Mouse (Mus musculus) mature B cell (primary cell): ENCODE measurements around the gene Tpo.

Source experiments
- in situ Hi-C: fragments of 300-500 bp; cut with MboI; formaldehyde crosslinking; loops from 2 replicates; pipeline ENCODE4 v1.14.3; 2019

The Tpo gene

DNA sequence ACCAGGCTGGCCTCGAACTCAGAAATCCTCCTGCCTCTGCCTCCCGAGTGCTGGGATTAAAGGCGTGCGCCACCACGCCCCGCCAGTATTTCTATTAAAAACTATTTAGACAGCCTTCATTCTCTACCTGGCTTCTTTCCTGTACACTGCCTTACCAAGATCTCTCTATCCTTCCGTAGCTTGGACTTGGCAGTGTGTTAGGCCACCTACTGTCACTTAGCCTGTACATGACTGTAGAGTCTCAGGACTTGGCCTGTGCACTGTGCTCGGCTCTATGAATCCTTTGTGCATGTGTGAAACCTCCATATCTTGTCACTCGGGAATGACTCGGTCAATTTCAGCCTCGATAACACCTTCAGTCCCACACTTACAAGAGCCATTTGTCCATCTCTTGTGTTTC, 55.4 kb downstream of the Tpo start:
- in situ Hi-C loops = no loop called here

GRCm38 (mm10) chr12:30076316-30076715, 56.1 kb downstream of the Tpo start:
- in situ Hi-C loops = no loop called here

DNA sequence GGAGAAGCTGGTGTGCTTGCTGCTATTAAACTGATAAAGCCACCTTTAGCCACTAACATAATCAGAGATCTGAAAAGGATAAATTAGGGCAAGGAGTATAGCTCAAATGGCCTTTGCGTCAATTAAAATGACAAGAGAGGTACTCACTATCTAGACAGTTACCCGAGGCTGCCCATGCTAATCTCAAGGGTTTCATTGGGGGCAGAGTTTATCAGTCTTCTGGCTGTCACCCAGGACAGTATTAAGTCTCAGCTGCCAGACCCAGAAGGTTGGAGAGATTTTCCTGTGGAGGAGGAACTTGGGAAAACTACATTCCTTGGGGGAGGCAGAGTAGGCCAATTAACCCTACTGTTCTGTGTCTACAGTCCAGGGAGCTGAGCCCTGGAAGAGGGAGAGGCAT, 63.1 kb downstream of the Tpo start:
- in situ Hi-C loops = no loop called here

GRCm38 (mm10) chr12:30067806-30068205, 64.6 kb downstream of the Tpo start:
- in situ Hi-C loops = no loop called here

DNA sequence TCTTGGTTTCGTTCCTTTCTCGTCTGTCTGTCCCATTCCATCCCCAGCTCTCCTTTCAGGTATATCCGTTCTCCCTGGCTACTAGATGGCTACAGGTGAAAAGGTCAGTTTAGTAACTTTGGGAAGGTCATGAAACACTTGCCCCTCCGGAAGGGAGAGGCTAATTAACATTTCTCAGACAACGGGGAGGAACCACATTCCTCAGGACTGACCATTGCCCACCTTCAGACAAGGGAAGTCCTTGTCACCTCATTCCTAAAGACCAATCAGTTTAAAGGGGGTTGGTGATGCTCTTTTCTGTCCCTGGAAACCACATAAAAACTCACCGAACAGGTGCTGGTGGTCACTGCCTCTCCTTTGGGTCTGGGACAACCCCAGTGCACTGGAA, 70.3 kb downstream of the Tpo start:
- in situ Hi-C loops = no loop called here

DNA sequence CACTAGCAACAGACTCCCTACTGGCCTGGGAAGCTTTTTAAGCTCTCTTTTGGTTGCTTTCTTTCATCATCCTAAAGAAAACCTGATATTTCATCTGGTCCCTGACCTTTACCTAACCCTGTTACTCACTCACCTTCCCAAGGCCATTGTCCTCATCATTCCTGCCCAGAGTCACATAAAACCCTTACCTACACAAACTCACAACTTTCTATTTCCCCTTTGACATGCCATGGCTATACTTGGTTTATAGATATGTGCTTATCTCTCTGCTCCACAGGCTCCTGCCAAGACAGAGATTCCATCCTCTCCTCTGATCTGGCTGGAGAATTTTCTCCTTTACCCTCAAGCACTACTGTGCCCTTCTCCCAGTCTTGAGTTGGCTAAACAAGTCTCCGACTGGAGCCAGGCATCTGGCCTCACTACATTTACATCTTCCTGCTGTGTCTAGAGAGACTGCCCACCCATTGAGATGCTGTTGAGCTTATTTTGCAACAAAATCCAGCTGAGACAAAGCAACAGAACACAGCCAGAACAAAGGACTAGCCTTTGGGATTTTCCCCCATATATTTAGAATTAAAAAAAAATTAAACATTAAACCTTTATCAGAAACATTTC, 70.8 kb downstream of the Tpo start:
- in situ Hi-C loops = no loop called here

- in situ Hi-C loops = no loop called here
Measured at GRCm38 (mm10) chr12:30058044-30058443, 74.4 kb downstream of the Tpo start.

DNA sequence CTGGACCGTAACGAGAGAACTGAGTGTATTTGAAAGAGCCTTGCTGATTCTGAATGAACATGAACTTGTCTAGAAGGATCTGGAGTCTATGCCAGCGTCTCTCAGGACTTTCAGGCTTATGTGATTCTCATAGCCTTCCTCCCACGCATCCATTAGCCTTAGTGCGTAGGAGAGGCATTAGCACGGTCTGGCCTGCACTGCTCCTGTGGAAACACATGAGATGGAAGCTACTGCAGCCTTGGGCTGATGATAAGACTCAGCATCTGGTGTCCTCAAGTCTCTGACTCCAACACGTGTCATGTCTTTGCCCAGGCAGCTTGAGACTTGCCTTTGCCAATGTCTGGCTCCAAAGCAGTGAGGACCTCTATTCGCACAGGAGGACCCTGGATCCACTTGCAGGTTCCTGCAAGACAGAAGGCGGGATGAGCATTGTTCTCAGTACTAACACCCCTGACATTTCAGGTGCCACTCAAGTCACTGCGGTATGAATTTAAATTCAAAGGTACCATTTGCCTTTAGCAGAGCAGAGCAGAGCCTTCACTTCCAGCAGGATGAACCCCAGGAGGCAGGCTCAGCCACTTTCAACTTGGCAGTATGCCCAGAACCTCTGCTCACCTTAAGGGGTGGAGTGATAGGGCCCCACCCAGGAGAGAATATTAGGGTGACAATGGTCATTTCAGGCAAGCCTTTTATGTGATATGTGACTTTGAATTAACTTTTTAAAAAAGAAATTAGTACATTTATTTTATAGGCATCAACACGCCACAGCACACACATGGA, 77.5 kb downstream of the Tpo start:
- in situ Hi-C loops = no loop called here

GRCm38 (mm10) chr12:30050235-30050634, 82.2 kb downstream of the Tpo start:
- in situ Hi-C loops = no loop called here

DNA sequence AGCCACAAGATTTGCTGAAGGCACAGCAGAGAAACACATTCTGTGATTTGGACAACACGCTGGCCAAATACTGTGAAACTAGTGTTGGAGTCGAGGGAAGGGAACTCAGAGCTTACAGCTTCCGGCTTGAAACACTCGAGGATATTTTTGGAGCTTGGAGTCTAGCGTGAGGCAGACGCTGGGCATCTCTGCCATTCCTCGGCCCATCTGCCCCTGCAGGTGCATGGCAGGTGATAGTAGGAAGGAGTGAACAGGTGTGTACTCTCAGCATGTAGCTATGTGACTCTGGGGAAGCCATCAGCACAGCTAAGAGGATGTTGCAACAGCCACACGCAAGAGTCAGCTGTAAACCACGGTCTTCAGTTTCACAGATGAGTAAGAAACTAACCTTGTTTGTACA, 82.6 kb downstream of the Tpo start:
- in situ Hi-C loops = no loop called here

DNA sequence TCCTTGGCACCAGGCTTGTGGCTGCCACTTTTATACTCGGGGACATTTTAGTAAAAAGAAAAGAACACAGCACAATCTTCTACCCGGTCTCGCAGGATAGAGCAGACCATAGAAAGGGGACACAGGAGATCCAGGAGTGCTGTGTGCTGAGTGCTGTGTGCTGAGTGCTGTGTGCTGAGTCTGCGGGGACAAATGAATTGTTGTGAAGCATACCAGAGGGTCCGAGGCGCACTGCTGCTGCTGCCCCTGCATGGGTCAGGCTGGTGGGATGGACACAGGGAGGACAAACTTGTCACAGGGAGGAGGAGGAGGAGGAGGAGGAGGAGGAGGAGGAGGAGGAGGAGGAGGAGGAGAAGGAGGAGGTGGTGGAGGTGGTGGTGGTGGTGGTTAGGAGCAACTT, 83.6 kb downstream of the Tpo start:
- in situ Hi-C loops = no loop called here

DNA sequence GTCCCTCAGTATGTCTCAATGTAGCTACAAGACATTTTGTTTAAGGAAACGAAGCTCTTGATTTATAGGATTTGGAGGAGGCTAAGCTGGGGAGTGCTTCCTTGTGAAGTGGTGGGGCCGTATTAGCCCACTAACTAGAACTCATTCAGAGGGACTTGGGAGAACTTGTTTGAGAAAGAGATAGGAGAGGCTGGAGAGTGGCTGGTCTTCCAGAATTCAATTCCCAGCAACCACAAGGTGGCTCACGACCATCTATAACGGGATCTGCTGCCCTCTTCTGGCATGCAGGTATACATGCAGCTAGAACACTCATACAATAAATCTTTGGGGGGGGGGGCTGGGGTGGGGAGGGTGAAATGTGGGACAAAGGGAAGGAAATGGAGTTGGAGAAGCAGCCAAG, 92.3 kb downstream of the Tpo start:
- in situ Hi-C loops = no loop called here

GRCm38 (mm10) chr12:30039565-30039964, 92.9 kb downstream of the Tpo start:
- in situ Hi-C loops = no loop called here

- in situ Hi-C loops = no loop called here
Measured at GRCm38 (mm10) chr12:30036569-30037055, 95.8 kb downstream of the Tpo start.

DNA sequence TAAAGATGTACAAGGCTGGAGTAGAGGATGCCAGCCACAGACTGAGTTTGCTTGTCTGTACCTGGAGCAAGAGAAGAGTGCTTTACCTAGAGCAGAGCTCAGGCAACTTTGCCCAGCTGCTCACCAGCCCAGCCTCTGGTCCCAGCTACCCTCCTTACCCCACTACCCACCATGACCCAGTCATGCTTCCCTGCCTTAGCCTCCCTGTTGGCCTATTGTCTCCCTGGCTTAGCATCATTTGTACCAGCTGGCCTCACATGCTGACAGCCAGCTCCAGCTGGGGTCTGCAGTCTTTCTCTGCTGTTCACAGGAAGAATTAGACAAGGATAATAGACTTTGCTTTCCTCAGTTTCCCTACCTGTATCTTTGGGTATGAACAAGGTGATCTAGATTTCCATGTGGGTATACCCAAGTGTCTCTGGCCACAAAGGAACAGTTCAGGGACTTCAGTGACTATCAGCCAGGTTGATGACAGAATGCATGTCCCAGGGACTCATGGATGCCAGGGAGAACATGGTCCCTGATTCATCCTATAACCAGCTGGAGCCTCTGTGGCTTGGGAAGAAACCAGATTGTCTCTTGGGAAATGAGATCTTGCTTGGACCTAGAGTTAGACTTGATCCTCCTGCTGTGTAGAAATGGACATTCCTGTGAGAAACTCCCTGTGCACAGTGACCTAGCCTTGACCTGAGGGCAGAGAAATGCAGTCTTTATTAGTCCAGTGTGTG, 96.4 kb downstream of the Tpo start:
- in situ Hi-C loops = no loop called here

DNA sequence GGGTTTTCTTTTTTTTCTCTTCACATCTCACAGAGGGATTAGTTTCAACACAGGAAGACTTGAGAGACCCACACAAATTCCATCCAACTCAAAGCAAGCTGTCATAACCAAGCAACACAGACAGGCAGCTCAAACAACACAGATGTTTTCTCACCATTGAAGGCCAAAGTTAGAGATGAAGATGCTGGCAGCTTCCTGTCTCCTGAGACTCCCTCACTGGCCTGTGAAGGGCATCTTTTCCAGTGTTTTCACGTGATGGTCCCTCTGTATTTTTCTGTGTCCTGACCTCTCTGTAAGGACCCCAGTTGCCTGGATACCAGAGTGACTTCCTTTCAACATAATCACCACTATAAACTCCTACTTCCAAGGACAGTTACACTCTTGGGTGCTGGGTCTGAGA, 97.0 kb downstream of the Tpo start:
- in situ Hi-C loops = no loop called here

GRCm38 (mm10) chr12:30034681-30035080, 97.7 kb downstream of the Tpo start:
- in situ Hi-C loops = no loop called here

DNA sequence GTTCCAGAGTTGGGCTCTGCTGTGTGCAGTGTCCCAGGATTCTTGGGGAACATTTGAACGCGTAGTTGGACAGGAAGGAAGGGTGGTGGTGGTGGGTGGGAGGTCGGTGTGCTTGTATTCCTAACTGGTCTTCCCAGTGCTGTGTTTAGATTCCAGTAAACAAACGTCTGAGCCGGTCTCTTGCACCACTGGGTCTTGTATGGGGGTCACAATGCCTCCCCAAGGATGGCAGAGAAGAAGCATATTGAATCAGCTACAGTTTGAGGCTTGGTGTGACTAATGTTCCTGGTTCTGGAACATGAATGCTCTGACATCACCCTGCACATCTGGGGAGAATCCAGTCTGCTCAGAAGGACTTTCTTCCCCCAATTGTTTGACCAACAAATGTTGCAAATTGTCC, 101.9 kb downstream of the Tpo start:
- in situ Hi-C loops = no loop called here

DNA sequence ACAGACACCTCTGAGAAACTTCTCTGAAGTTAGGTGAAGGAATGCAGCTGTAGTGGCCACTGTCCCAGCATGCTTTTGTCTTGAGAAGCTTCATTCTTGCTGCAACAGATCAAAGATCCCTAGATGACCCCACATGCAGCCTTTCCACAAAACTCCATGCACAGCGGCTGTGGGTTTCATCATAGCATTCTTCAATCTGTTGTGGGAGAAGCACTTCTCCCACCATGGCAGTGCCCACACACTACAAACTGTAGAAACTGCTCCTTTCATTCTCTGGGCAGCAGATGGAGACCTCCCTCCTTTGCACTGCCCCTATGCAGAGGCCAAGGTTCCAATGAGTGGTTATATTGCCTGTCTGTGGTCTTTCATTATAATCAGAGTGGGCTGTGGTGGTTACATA, 103.3 kb downstream of the Tpo start:
- in situ Hi-C loops = no loop called here

DNA sequence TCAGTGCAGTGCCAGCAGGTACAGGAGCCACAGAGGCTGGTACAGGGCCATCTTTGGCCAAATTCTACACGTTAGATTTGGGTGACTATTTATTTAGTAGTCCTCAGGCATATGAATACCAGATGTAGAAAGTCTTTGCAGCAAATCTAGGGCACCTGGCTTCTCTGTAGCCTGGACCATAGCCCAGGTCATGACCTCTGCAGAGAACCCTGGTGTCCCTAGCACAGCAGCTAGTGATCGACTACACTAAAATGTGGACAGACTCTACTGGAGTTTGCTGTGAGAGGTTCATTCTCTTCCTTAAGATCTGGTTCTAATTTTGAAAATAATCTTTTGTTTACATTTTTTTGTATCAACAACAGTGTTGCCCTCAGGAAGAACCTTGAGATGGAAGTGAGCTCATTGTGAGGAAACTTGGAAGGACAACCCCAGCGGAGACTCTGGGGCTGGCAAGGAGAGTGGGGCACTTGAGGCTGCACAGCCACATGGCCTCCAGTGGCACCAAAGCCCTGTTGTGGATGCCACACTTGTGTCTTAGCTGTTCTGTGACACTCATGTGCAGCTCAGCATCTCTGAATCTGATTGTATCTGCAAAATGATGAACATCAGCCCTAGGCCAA, 104.6 kb downstream of the Tpo start:
- in situ Hi-C loops = no loop called here

DNA sequence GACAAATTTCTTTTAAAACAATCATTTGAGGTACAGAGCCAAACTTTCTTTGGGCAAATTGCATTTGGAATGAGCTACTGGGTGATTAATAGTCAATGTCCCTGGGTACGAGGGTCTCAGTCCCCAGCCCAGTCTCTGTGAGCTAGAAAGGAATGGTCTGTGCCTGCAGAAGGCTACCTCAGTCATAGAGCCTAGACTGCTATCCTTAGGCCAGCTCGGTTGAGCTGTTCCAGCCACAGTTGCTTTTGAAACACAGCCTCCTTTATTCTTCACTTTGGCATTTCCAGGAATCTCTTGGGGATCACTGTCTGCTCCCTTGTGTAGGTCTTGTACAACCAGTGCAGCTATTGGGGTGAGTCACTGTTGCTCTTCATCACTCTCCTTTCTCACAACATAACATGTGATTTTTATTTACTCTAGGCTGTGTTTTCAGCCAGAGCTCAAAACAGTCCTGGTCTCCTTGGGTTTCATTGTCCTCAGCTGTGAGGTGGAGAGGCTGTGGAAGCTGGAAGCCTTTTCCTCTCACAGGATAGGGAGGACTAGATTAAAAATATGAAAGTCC, 108.1 kb downstream of the Tpo start:
- in situ Hi-C loops = no loop called here

DNA sequence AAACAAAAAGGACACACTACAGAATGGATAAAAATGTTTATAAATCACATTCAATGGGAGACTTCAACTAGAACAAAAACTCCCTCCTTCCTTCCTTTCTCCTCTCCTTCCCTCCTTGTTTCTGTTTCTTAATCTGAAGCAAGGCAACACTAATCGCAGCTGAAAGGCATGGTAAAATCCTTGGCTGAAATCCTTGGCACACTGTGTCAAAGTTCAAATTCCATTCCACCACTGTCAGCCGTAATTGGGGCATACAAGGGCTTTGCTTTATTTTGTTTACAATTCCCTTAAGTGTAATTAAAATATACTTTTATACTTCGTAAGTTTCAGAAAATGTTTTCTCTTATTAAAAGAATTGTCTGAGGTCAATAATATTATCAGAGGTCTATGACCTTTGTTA, 108.9 kb downstream of the Tpo start:
- in situ Hi-C loops = no loop called here
